Mouse (Mus musculus) thymus, adult 2 months (tissue): ENCODE data around the gene Robo2. TPM values are rescaled to one million over a fixed set of nuclear protein-coding genes. Genes with fewer than 3 reads are reported as not detected.

Experiments
- DNase-seq: peaks from one replicate; pipeline ENCODE4 v3.0.0; 2021
- H3K27ac ChIP-seq: fragments of 200-500 bp; 2 replicates; pipeline ENCODE4 v1.5.1; 2012; ENCODE audit warnings: low read length, control low read depth; ENCODE audit not compliant: control insufficient read depth, insufficient read depth
- H3K27me3 ChIP-seq: fragments of 200-500 bp; 2 replicates; pipeline ENCODE4 v1.6.1; 2012; ENCODE audit warnings: mild to moderate bottlenecking, low read length, moderate library complexity, mixed read lengths; ENCODE audit not compliant: control insufficient read depth, insufficient read depth
- H3K36me3 ChIP-seq: fragments of 200-500 bp; 2 replicates; pipeline ENCODE4 v1.6.1; 2012; ENCODE audit warnings: mild to moderate bottlenecking, low read length, moderate library complexity; ENCODE audit not compliant: control insufficient read depth, insufficient read depth
- H3K4me1 ChIP-seq: fragments of 200-500 bp; replicated peaks from 2 replicates; pipeline ENCODE4 v1.6.1; 2012; ENCODE audit warnings: low read length; ENCODE audit not compliant: control insufficient read depth, insufficient read depth
- H3K4me3 ChIP-seq: fragments of 200-500 bp; 2 replicates; pipeline ENCODE4 v1.5.1; 2012; ENCODE audit warnings: mild to moderate bottlenecking, low read length, control low read depth, moderate library complexity; ENCODE audit not compliant: control insufficient read depth, insufficient read depth
- CTCF ChIP-seq: fragments of 200-500 bp; IDR thresholded peaks from 2 replicates; pipeline ENCODE4 v1.5.1; 2012; ENCODE audit warnings: mild to moderate bottlenecking, control low read depth, low read length, moderate library complexity, borderline replicate concordance; ENCODE audit not compliant: control insufficient read depth, poor library complexity, insufficient read depth; ENCODE audit errors: extremely low read depth
- POLR2A ChIP-seq: fragments of 200-500 bp; IDR thresholded peaks from 2 replicates; pipeline ENCODE4 v1.6.1; 2012; ENCODE audit warnings: mild to moderate bottlenecking, low read length, control low read depth, moderate library complexity; ENCODE audit not compliant: control insufficient read depth, poor library complexity, insufficient read depth; ENCODE audit errors: extremely low read depth
- WGBS: fragments of 180-500 bp; shearing (Covaris S2); methylation state at CpG from one replicate; pipeline ENCODE4 v1.1.7; 2018; 5-methylcytosine and 5-hydroxymethylcytosine counted together
- polyA plus RNA-seq: library from polyadenylated mRNA; depleted of rRNA; stranded (reverse); fragments of >200 nt; gene quantifications from 2 replicates; pipeline ENCODE4 v1.2.3, GENCODE M21; 2012

The Robo2 gene
- polyA plus RNA-seq, 1 experiment, result 2.2 TPM

DNA sequence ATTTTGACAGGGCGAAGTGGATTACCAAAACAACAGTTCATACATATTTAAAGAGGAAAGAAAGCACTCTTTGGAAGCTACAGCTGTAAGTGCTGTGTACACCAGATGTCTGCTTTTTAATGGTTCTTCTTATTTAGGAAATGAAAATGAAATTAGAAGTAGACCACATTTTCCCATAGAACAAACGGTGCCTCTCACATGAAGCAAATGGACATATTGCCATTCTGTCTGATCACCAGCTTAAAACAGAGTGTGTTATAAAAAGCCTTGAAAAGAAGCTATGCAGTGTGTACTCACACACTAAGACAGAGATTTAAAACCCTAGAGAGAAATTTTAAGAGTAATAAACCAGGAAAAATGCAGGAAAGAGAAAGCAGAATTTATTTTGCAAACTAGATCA, 153.4 kb downstream of the Robo2 start:
- Histone ChIP-seq H3K4me3 (no peak overlapping the region), H3K27me3 (no peaks in the 10 kb centered on the region), H3K4me1 (no peaks in the 10 kb centered on the region), H3K27ac (no peak overlapping the region), H3K36me3 (no peaks in the 10 kb centered on the region)
- DNase-seq, result no peak
- whole genome bisulfite sequencing, result 87% methylated on average over 2 of the region's 2 CpGs
- TF ChIP-seq POLR2A, result no peak
- no peak for TF ChIP-seq CTCF

DNA sequence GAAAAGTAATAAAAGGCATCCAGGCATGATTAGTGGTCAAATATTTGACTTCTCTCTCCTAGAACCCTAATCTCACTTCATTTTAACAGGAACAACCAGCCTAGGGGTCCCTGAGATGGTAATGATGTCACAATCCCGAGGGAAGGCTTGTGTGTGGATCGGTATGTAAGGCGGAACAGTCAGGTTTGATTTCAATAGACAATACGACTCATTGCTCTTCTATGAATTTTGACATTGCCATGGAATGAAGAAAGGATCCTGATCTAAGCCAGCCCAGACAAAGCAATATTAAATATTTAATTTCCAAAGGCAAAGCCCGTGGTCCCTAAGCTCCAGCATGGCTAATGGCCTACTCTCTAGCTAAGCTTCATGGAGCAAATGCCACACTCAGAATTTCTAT, 167.2 kb downstream of the Robo2 start:
- WGBS, result 89% methylated on average over 5 of the region's 5 CpGs
- no peaks in the 10 kb centered on the region for H3K27me3 ChIP-seq
- no peak for DNase-seq

DNA sequence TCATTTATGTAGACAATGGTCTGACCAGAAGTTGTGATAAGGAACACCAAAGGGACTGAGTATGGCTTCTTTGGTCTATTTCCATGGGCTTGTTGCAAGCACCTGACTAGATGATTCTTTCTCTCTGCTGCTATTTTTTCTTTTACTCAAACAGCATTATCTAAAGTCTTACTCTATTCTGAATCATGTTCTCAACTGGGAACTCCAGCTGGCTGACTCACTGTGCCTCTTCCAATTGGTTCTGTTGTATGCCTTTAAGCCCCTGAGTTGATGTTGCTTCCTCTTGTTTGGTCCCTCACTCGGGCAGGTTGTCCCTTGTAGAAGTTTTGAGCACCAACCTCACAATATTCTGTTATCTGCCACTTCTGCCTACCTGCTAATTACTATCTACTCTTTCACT, 170.1 kb downstream of the Robo2 start:
- Histone ChIP-seq H3K4me3 (no peak overlapping the region), H3K4me1 (no peaks in the 10 kb centered on the region)
- WGBS, result 83% methylated on average over 1 of the region's 1 CpGs

More for the DNA sequence above, 167.2 kb downstream of the Robo2 start:
- no peaks in the 10 kb centered on the region for H3K36me3 ChIP-seq
- H3K4me3 ChIP-seq, result no peak overlapping the region
- no peak overlapping the region for H3K27ac ChIP-seq
- no peaks in the 10 kb centered on the region for H3K4me1 ChIP-seq
- TF ChIP-seq POLR2A, result no peak
- no peak for TF ChIP-seq CTCF

GRCm38 (mm10) chr16:74237411-74237930, 174.2 kb downstream of the Robo2 start:
- Histone ChIP-seq H3K36me3 (no peaks in the 10 kb centered on the region), H3K27me3 (no peaks in the 10 kb centered on the region), H3K4me3 (no peak overlapping the region), H3K4me1 (no peaks in the 10 kb centered on the region), H3K27ac (no peak overlapping the region)
- 98% methylated on average over 2 of the region's 2 CpGs for WGBS
- no peak for TF ChIP-seq CTCF
- no peak for TF ChIP-seq POLR2A
- no peak for DNase-seq

More for the DNA sequence above, 170.1 kb downstream of the Robo2 start:
- no peak for DNase-seq
- no peaks in the 10 kb centered on the region for H3K27me3 ChIP-seq
- H3K27ac ChIP-seq, result no peak overlapping the region
- no peaks in the 10 kb centered on the region for H3K36me3 ChIP-seq
- no peak for TF ChIP-seq CTCF
- TF ChIP-seq POLR2A, result no peak

GRCm38 (mm10) chr16:74234393-74235059, 177.1 kb downstream of the Robo2 start:
- no peaks in the 10 kb centered on the region for H3K27me3 ChIP-seq
- DNase-seq, result no peak
- no peak overlapping the region for H3K27ac ChIP-seq
- no peak overlapping the region for H3K4me3 ChIP-seq
- H3K36me3 ChIP-seq, result no peaks in the 10 kb centered on the region
- no peaks in the 10 kb centered on the region for H3K4me1 ChIP-seq
- 91% methylated on average over 6 of the region's 6 CpGs for WGBS
- no peak for TF ChIP-seq CTCF
- no peak for TF ChIP-seq POLR2A

GRCm38 (mm10) chr16:74233596-74233995, 178.0 kb downstream of the Robo2 start:
- Histone ChIP-seq H3K27me3 (no peaks in the 10 kb centered on the region), H3K36me3 (no peaks in the 10 kb centered on the region), H3K4me3 (no peak overlapping the region), H3K4me1 (no peaks in the 10 kb centered on the region), H3K27ac (no peak overlapping the region)
- no peak for DNase-seq
- WGBS, result 79% methylated on average over 5 of the region's 5 CpGs
- TF ChIP-seq CTCF (no peak), POLR2A (no peak)
